In genomic region chr11:106648347-106648746, GRCm38 (mm10) we compare ENCODE assay signal across 8 mouse cellular contexts. TPM values are rescaled to one million over a fixed set of nuclear protein-coding genes. Genes with fewer than 3 reads are reported as not detected.
A peak's percentile ranks its signal among the peaks of the same experiment; 100 is the strongest.
DNase-seq lines count a peak whose midpoint lies in the region; ATAC-seq lines count a peak whose summit lies in the region.

No protein-coding gene starts in this region.

- H3K4me3 ChIP-seq in heart, embryonic 12.5 days = no peak overlapping the region

- no peak overlapping the region for H3K27ac ChIP-seq in heart, embryonic 12.5 days (ENCODE audit: poor library complexity, severe bottlenecking)

- intact Hi-C loops in heart, postnatal 10 days (cut with DNase I) = loop anchor here (1.0 to 10.0 kb wide), 3 partner anchors 30 to 326 kb away; no protein-coding TSS in a partner anchor

- no peak overlapping the region for H3K4me2 ChIP-seq in heart, embryonic 12.5 days

- H3K9me3 ChIP-seq in heart, embryonic 12.5 days (replicated peaks) = no peaks in the 10 kb centered on the region; the same call in 1 of the 2 replicates

- no peaks in the 10 kb centered on the region for H3K36me3 ChIP-seq in heart, embryonic 12.5 days

- DNase-seq in heart, adult 18-20 months = peak; percentile 81 to 93
- DNase-seq in adrenal gland, adult (ENCODE audit: inconsistent age in 2 of 2, low spot score in 1 of 2) = peak; percentile 72 to 93
- peak; percentile 80 to 87 for DNase-seq in heart, postnatal 10 days
- DNase-seq in layer of hippocampus, postnatal 36 days = peak; percentile 60 to 67
- DNase-seq in spleen, postnatal 14 days (ENCODE audit: low spot score in 2 of 2) = peak; percentile 46 to 74

- H3K9ac ChIP-seq in heart, embryonic 12.5 days = no peak overlapping the region

- H3K4me1 ChIP-seq in heart, embryonic 12.5 days (replicated peaks) = no peaks in the 10 kb centered on the region

- 25% methylated on average over 13 of the region's 13 CpGs for WGBS in heart, embryonic 12.5 days

- H3K27me3 ChIP-seq in heart, embryonic 12.5 days (replicated peaks) = no peaks in the 10 kb centered on the region

- ATAC-seq in heart, embryonic 12.5 days (ENCODE audit: insufficient number of reproducible peaks, low FRiP score) = no peak
- ATAC-seq in common myeloid progenitor, adult 5-6 weeks (replicated peaks; ENCODE audit: low read depth, poor library complexity, severe bottlenecking) = peak; percentile 92
- ATAC-seq in megakaryocyte progenitor cell, adult 5-6 weeks (replicated peaks; ENCODE audit: poor library complexity) = peak; percentile 95

RNA-seq across cellular contexts. Expression of gene Tex2, which starts 35.1 kb away (rescaled TPM):
- 10 to 100 TPM; 41.5 to 42.0 TPM for total RNA-seq in heart, adult 18-20 months (2021)
- 19.8 and 20.2 TPM in 2 replicates for polyA plus RNA-seq in heart, embryonic 12.5 days (2016; fragmentation: Nextera tagmentation; extraction: Ambion mirVana)
- total RNA-seq in common myeloid progenitor, adult 5-6 weeks (2017) = 44.1 and 54.8 TPM in 2 replicates
- total RNA-seq in heart, postnatal 10 days (2021) = 10 to 100 TPM; 40.1 to 40.3 TPM
- 100 to 1,000 TPM; 135 to 146 TPM for total RNA-seq in layer of hippocampus, postnatal 36 days (2021)
- 48.2 and 52.8 TPM in 2 replicates for total RNA-seq in megakaryocyte progenitor cell, adult 5-6 weeks (2015)
- total RNA-seq in megakaryocyte progenitor cell, adult 5-6 weeks (2017) = 77.8 and 78.5 TPM in 2 replicates
